Mouse (Mus musculus): ENCODE results near the gene Myo15b. TPM values are rescaled to one million over a fixed set of nuclear protein-coding genes. Genes with fewer than 3 reads are reported as not detected.

The Myo15b gene
- total RNA-seq, 1 experiment from 2014 or later: 0.60 TPM

Other genes starting within 250 kb of the Myo15b start
- 19.1 and 23.3 TPM in 2 replicates for gene Mif4gd, start 245.4 kb upstream of the Myo15b start, total RNA-seq (2017)
- gene Slc25a19, start 230.1 kb upstream of the Myo15b start, total RNA-seq (2017): 21.6 and 33.8 TPM in 2 replicates
- 38.1 and 93.3 TPM in 2 replicates for gene Grb2, start 149.8 kb upstream of the Myo15b start, total RNA-seq (2017)
- gene Tmem94, start 93.0 kb upstream of the Myo15b start, total RNA-seq (2017): 10.9 and 33.5 TPM in 2 replicates
- gene Caskin2, start 44.8 kb upstream of the Myo15b start, total RNA-seq (2017): 3.7 and 5.0 TPM in 2 replicates
- gene Tsen54, start 43.7 kb upstream of the Myo15b start, total RNA-seq (2017): 23.5 and 28.7 TPM in 2 replicates
- 5.9 and 6.5 TPM in 2 replicates for gene Llgl2, start 34.4 kb upstream of the Myo15b start, total RNA-seq (2017)
- gene Smim5, start 41.6 kb downstream of the Myo15b start, total RNA-seq (2017): 7.3 and 32.0 TPM in 2 replicates
- gene Smim6, start 53.6 kb downstream of the Myo15b start, total RNA-seq (2017): 3.8 and 6.6 TPM in 2 replicates
- gene Sap30bp, start 74.9 kb downstream of the Myo15b start, total RNA-seq (2017): 116 and 170 TPM in 2 replicates
- 13.6 and 14.8 TPM in 2 replicates for gene Recql5, start 75.1 kb downstream of the Myo15b start, total RNA-seq (2017)
- gene Itgb4, start 116.3 kb downstream of the Myo15b start, total RNA-seq (2017): 0.56 and 5.8 TPM in 2 replicates
- 32.4 and 36.0 TPM in 2 replicates for gene Galk1, start 154.3 kb downstream of the Myo15b start, total RNA-seq (2017)
- 997 and 1,138 TPM in 2 replicates for gene H3f3b, start 169.6 kb downstream of the Myo15b start, total RNA-seq (2017)
- 19.1 and 19.9 TPM in 2 replicates for gene Unk, start 171.9 kb downstream of the Myo15b start, total RNA-seq (2017)
- gene Unc13d, start 219.6 kb downstream of the Myo15b start, total RNA-seq (2017): 33.5 and 42.0 TPM in 2 replicates
- 38.6 and 44.8 TPM in 2 replicates for gene Wbp2, start 228.6 kb downstream of the Myo15b start, total RNA-seq (2017)